Mouse (Mus musculus) lung, embryonic 14.5 days (tissue): ENCODE data around the gene Lats2. TPM values are rescaled to one million over a fixed set of nuclear protein-coding genes. Genes with fewer than 3 reads are reported as not detected.
A peak's percentile ranks its signal among the peaks of the same experiment; 100 is the strongest.

Experiments
- ATAC-seq: fragments of 200-750 bp; cut with Nextera tagmentation; 2 replicates; pipeline ENCODE4 v1.8.0; 2017; ENCODE audit warnings: mild to moderate bottlenecking, moderate TSS enrichment, moderate library complexity; ENCODE audit not compliant: insufficient read depth
- DNase-seq: peaks from one replicate; pipeline ENCODE4 v3.0.0-alpha.2; 2015
- H3K27ac ChIP-seq: fragments of 300-500 bp; sonication (generic); 2 replicates; pipeline ENCODE4 v1.5.1; 2014; ENCODE audit warnings: low read depth, mild to moderate bottlenecking, moderate library complexity
- H3K27me3 ChIP-seq: fragments of 300-500 bp; sonication (generic); 2 replicates; pipeline ENCODE4 v1.6.1; 2014; ENCODE audit warnings: low read length, control low read depth; ENCODE audit not compliant: insufficient read depth
- H3K36me3 ChIP-seq: fragments of 300-500 bp; sonication (generic); 2 replicates; pipeline ENCODE4 v1.6.1; 2014; ENCODE audit warnings: control low read depth; ENCODE audit not compliant: insufficient read depth
- H3K4me1 ChIP-seq: fragments of 300-500 bp; sonication (generic); 2 replicates; pipeline ENCODE4 v1.6.1; 2014; ENCODE audit warnings: antibody characterized with exemption, control low read depth; ENCODE audit not compliant: insufficient read depth
- H3K4me2 ChIP-seq: fragments of 300-500 bp; sonication (generic); 2 replicates; pipeline ENCODE4 v1.6.1; 2014; ENCODE audit warnings: mild to moderate bottlenecking
- H3K4me3 ChIP-seq: fragments of 300-500 bp; sonication (generic); 2 replicates; pipeline ENCODE4 v1.5.1; 2014; ENCODE audit warnings: low read depth, low read length
- H3K9ac ChIP-seq: fragments of 300-500 bp; sonication (generic); 2 replicates; pipeline ENCODE4 v1.6.1; 2014
- H3K9me3 ChIP-seq: fragments of 300-500 bp; sonication (generic); 2 replicates; pipeline ENCODE4 v1.6.1; 2016; ENCODE audit warnings: low read depth, low read length, control low read depth
- CTCF ChIP-seq: IDR thresholded peaks from 2 replicates; pipeline ENCODE4 v1.5.1; 2016; ENCODE audit warnings: antibody characterized with exemption, low read depth
- WGBS: fragments of 180-500 bp; shearing (Covaris S2); extraction: QIAGEN DNeasy Blood & Tissue Kit; methylation state at CpG from one replicate; pipeline ENCODE4 v1.1.7; 2014; 5-methylcytosine and 5-hydroxymethylcytosine counted together
- polyA plus RNA-seq: library from polyadenylated mRNA; unstranded; fragments of >200 nt; fragmentation: Nextera tagmentation; extraction: Ambion mirVana; gene quantifications from 2 replicates; pipeline ENCODE4 v1.2.1, GENCODE M21; 2014

The Lats2 gene
- polyA plus RNA-seq, 1 experiment from 2014 or later, result 28.9 TPM

GRCm38 (mm10) chr14:57705759-57706158, 52.4 kb downstream of the Lats2 start:
- Histone ChIP-seq H3K27me3 (no peaks in the 10 kb centered on the region), H3K4me3 (no peak overlapping the region), H3K4me2 (no peak overlapping the region), H3K36me3 (peaks cover 19% of the 10 kb centered on the region; the same call in 1 of the 2 replicates), H3K9me3 (no peaks in the 10 kb centered on the region), H3K27ac (peak overlapping the region; percentile 24; the same call in 1 of the 2 replicates), H3K9ac (no peak overlapping the region), H3K4me1 (peaks cover 9% of the 10 kb centered on the region; the same call in 1 of the 2 replicates)
- DNase-seq (no peak), ATAC-seq (no peak)
- TF ChIP-seq CTCF, result no peak
- 72% methylated on average over 4 of the region's 4 CpGs for WGBS

GRCm38 (mm10) chr14:57705075-57705474, 53.1 kb downstream of the Lats2 start:
- H3K27me3 ChIP-seq, result no peaks in the 10 kb centered on the region
- 61% methylated on average over 4 of the region's 4 CpGs for WGBS
- no peak for TF ChIP-seq CTCF
- no peak overlapping the region for H3K9ac ChIP-seq
- no peak overlapping the region for H3K4me3 ChIP-seq
- ATAC-seq, result no peak
- no peak overlapping the region; the same call in 1 of the 2 replicates for H3K27ac ChIP-seq
- no peak overlapping the region for H3K4me2 ChIP-seq
- H3K9me3 ChIP-seq, result no peaks in the 10 kb centered on the region
- H3K36me3 ChIP-seq, result peaks cover 24% of the 10 kb centered on the region
- no peak for DNase-seq
- H3K4me1 ChIP-seq, result peaks cover 9% of the 10 kb centered on the region; the same call in 1 of the 2 replicates

- peak overlapping the region; percentile 48; the same call in 1 of the 2 replicates for H3K27ac ChIP-seq
Measured at GRCm38 (mm10) chr14:57701915-57702477, 56.2 kb downstream of the Lats2 start.

GRCm38 (mm10) chr14:57699461-57699970, 58.7 kb downstream of the Lats2 start:
- Histone ChIP-seq H3K9me3 (no peaks in the 10 kb centered on the region), H3K4me3 (no peak overlapping the region), H3K27me3 (no peaks in the 10 kb centered on the region), H3K27ac (no peak overlapping the region), H3K36me3 (peaks cover 63% of the 10 kb centered on the region), H3K4me2 (no peak overlapping the region), H3K4me1 (no peaks in the 10 kb centered on the region), H3K9ac (no peak overlapping the region)
- no peak for TF ChIP-seq CTCF
- WGBS, result 94% methylated on average over 33 of the region's 33 CpGs
- DNase-seq (no peak), ATAC-seq (no peak)

More at GRCm38 (mm10) chr14:57701915-57702477, 56.2 kb downstream of the Lats2 start:
- Histone ChIP-seq H3K27me3 (no peaks in the 10 kb centered on the region), H3K4me3 (no peak overlapping the region), H3K4me1 (no peaks in the 10 kb centered on the region), H3K4me2 (no peak overlapping the region), H3K9ac (no peak overlapping the region), H3K36me3 (peaks cover 48% of the 10 kb centered on the region), H3K9me3 (no peaks in the 10 kb centered on the region)
- 62% methylated on average over 12 of the region's 12 CpGs for WGBS
- TF ChIP-seq CTCF, result no peak
- DNase-seq (peak; percentile 54), ATAC-seq (peak; percentile 65)

- no peak overlapping the region for H3K9ac ChIP-seq
- DNase-seq (no peak), ATAC-seq (no peak)
- no peaks in the 10 kb centered on the region for H3K9me3 ChIP-seq
- H3K4me1 ChIP-seq, result no peaks in the 10 kb centered on the region
- no peak overlapping the region for H3K27ac ChIP-seq
- H3K27me3 ChIP-seq, result no peaks in the 10 kb centered on the region
- peaks cover 66% of the 10 kb centered on the region for H3K36me3 ChIP-seq
- no peak overlapping the region for H3K4me3 ChIP-seq
- H3K4me2 ChIP-seq, result no peak overlapping the region
- WGBS, result 78% methylated on average over 10 of the region's 10 CpGs
- TF ChIP-seq CTCF, result no peak
Measured at GRCm38 (mm10) chr14:57699016-57699415, 59.2 kb downstream of the Lats2 start.

GRCm38 (mm10) chr14:57696066-57696465, 62.1 kb downstream of the Lats2 start:
- DNase-seq, result no peak
- no peaks in the 10 kb centered on the region for H3K9me3 ChIP-seq
- H3K9ac ChIP-seq, result no peak overlapping the region
- peaks cover 77% of the 10 kb centered on the region for H3K36me3 ChIP-seq
- H3K4me3 ChIP-seq, result no peak overlapping the region
- 91% methylated on average over 15 of the region's 15 CpGs for WGBS
- no peaks in the 10 kb centered on the region for H3K4me1 ChIP-seq
- ATAC-seq, result no peak
- no peak overlapping the region for H3K4me2 ChIP-seq
- TF ChIP-seq CTCF, result no peak
- H3K27ac ChIP-seq, result no peak overlapping the region
- no peaks in the 10 kb centered on the region for H3K27me3 ChIP-seq

- WGBS, result 89% methylated on average over 8 of the region's 8 CpGs
- ATAC-seq, result no peak
- Histone ChIP-seq H3K4me3 (no peak overlapping the region), H3K9me3 (no peaks in the 10 kb centered on the region), H3K4me2 (no peak overlapping the region), H3K36me3 (peaks cover 80% of the 10 kb centered on the region), H3K27me3 (no peaks in the 10 kb centered on the region), H3K27ac (no peak overlapping the region), H3K4me1 (no peaks in the 10 kb centered on the region), H3K9ac (no peak overlapping the region)
- TF ChIP-seq CTCF, result peak; percentile 52
- DNase-seq, result peak; percentile 42
Measured at GRCm38 (mm10) chr14:57695550-57695949, 62.6 kb downstream of the Lats2 start.
